25 mouse cellular contexts compared by ENCODE assay signal in genomic region chr17:34270940-34271339, GRCm38 (mm10). TPM values are rescaled to one million over a fixed set of nuclear protein-coding genes. Genes with fewer than 3 reads are reported as not detected.
DNase-seq lines count a peak whose midpoint lies in the region; ATAC-seq and TF ChIP-seq lines count a peak whose summit lies in the region.
"Had no signal": no experiment of that assay in that cellular context is flagged by ENCODE, and none has a peak within 500 bp of the region (broad histone marks: within the 10 kb centered on the region; RNA-seq: fewer than 3 reads in every experiment).

No protein-coding gene starts in this region.

- no peak for TF ChIP-seq EP300 in CH12.LX (IDR thresholded peaks at IDR 0.05; ENCODE audit: low read length)

- H3K9me3 ChIP-seq in CH12.LX (replicated peaks; ENCODE audit: low read length) = no peaks in the 10 kb centered on the region
- no peaks in the 10 kb centered on the region for H3K9me3 ChIP-seq in midbrain, embryonic 15.5 days
- H3K9me3 ChIP-seq: embryonic facial prominence, embryonic 10.5 days; embryonic facial prominence, embryonic 12.5 days; forebrain, embryonic 13.5 days; forebrain, embryonic 15.5 days had no signal

- TF ChIP-seq CTCF in CH12.LX (conservative IDR thresholded peaks at IDR 0.05 in 1 of 2, IDR thresholded peaks at IDR 0.05 in 1 of 2; ENCODE audit: low read depth in 2 of 2, low read length in 2 of 2) = peak in 1 of 2 experiments; percentile 33; a peak in 2 of 4 replicates

- H3K27ac ChIP-seq in CH12.LX (ENCODE audit: insufficient read depth, low read depth) = no peak overlapping the region
- no peak overlapping the region for H3K27ac ChIP-seq in midbrain, embryonic 15.5 days
- H3K27ac ChIP-seq: embryonic facial prominence, embryonic 10.5 days; embryonic facial prominence, embryonic 12.5 days; forebrain, embryonic 13.5 days; forebrain, embryonic 15.5 days had no signal

- no peak overlapping the region for H3K9ac ChIP-seq in CH12.LX (ENCODE audit: insufficient read depth, low read depth)
- H3K9ac ChIP-seq in midbrain, embryonic 15.5 days = no peak overlapping the region
- H3K9ac ChIP-seq: embryonic facial prominence, embryonic 12.5 days; forebrain, embryonic 13.5 days; forebrain, embryonic 15.5 days; forebrain, postnatal 0 days had no signal

- 77% methylated on average over 2 of the region's 2 CpGs for WGBS in midbrain, embryonic 15.5 days

- no peak overlapping the region for H3K4me3 ChIP-seq in CH12.LX (replicated peaks in 1 of 3; ENCODE audit: low read depth in 2 of 3, low read length in 2 of 3, poor library complexity in 1 of 3)
- H3K4me3 ChIP-seq in midbrain, embryonic 15.5 days = no peak overlapping the region
- H3K4me3 ChIP-seq: embryonic facial prominence, embryonic 10.5 days; embryonic facial prominence, embryonic 12.5 days; forebrain, embryonic 13.5 days; forebrain, embryonic 15.5 days had no signal

- peaks cover 21 to 45% of the 10 kb centered on the region in 2 experiments for H3K36me3 ChIP-seq in CH12.LX (replicated peaks in 1 of 2; ENCODE audit: control insufficient read depth in 1 of 2, insufficient read depth in 1 of 2, low read length in 1 of 2)
- H3K36me3 ChIP-seq in splenic B cell, adult 2 months (ENCODE audit: control insufficient read depth, insufficient read depth, low read length, poor library complexity, severe bottlenecking) = peaks cover 36% of the 10 kb centered on the region
- H3K36me3 ChIP-seq in midbrain, embryonic 15.5 days (replicated peaks) = no peaks in the 10 kb centered on the region
- H3K36me3 ChIP-seq: embryonic facial prominence, embryonic 10.5 days; embryonic facial prominence, embryonic 12.5 days; forebrain, embryonic 15.5 days had no signal

- no peak overlapping the region for H3K4me2 ChIP-seq in CH12.LX (ENCODE audit: insufficient read depth, low read depth, poor library complexity, severe bottlenecking)
- no peak overlapping the region for H3K4me2 ChIP-seq in midbrain, embryonic 15.5 days
- H3K4me2 ChIP-seq: embryonic facial prominence, embryonic 12.5 days; forebrain, embryonic 13.5 days; forebrain, embryonic 15.5 days had no signal

- no peaks in the 10 kb centered on the region for H3K27me3 ChIP-seq in CH12.LX (replicated peaks)
- H3K27me3 ChIP-seq in splenic B cell, adult 2 months (ENCODE audit: control insufficient read depth, insufficient read depth, low read length, poor library complexity, severe bottlenecking) = no peaks in the 10 kb centered on the region
- no peaks in the 10 kb centered on the region for H3K27me3 ChIP-seq in midbrain, embryonic 15.5 days (replicated peaks)
- H3K27me3 ChIP-seq: embryonic facial prominence, embryonic 12.5 days; forebrain, embryonic 15.5 days had no signal

- TF ChIP-seq RAD21 in CH12.LX (IDR thresholded peaks at IDR 0.05; ENCODE audit: low read depth, low read length) = peak; percentile 10

- dilution Hi-C loops in CH12.LX (cut with MboI; ENCODE audit: extremely low pct_ligation_motif_present, extremely low pct_unique_long_range_greater_than_20kb, low sequenced_read_pairs) = no loop called here

- no peak for TF ChIP-seq POLR2A in CH12.LX (IDR thresholded peaks at IDR 0.05; ENCODE audit: low read depth, low read length)

- H3K79me2 ChIP-seq in CH12.LX (replicated peaks; ENCODE audit: control insufficient read depth, extremely low read depth, insufficient read depth, poor library complexity, severe bottlenecking) = no peaks in the 10 kb centered on the region

- peak; percentile 49 to 53 for DNase-seq in B cell, adult 2 months
- no peak for DNase-seq in CH12.LX (ENCODE audit: extremely low read depth)
- DNase-seq in splenic B cell, adult 2 months (ENCODE audit: low read depth, low spot score) = peak; percentile 64
- DNase-seq in ovary, postnatal 10 days (ENCODE audit: low spot score) = no peak
- DNase-seq: adrenal gland, adult 2 months; adrenal gland, postnatal 10 days; adrenal gland, postnatal 25 days; cerebellum, adult 11 months; cerebellum, adult 18-20 months; cerebellum, adult 9-10 months; cerebellum, postnatal 10 days; cerebellum, postnatal 25 days; forebrain, postnatal 0 days had no signal

- H3K4me1 ChIP-seq in CH12.LX (ENCODE audit: control insufficient read depth in 1 of 2, insufficient read depth in 2 of 2) = peaks cover 0 to 19% of the 10 kb centered on the region in 2 experiments; a peak in 2 of 4 replicates
- H3K4me1 ChIP-seq in midbrain, embryonic 15.5 days = no peaks in the 10 kb centered on the region
- H3K4me1 ChIP-seq: embryonic facial prominence, embryonic 10.5 days; embryonic facial prominence, embryonic 12.5 days; forebrain, embryonic 13.5 days; forebrain, embryonic 15.5 days had no signal

- in situ Hi-C loops in CH12.LX (cut with MboI; ENCODE audit: low pct_ligation_motif_present, low pct_unique_long_range_greater_than_20kb, low sequenced_read_pairs) = no loop called here

- ATAC-seq in midbrain, embryonic 15.5 days (replicated peaks) = no peak
- ATAC-seq: CD4-positive, CD25-positive, alpha-beta regulatory T cell, adult 4 months; forebrain, embryonic 13.5 days; forebrain, embryonic 15.5 days; forebrain, postnatal 0 days had no signal

TF ChIP-seq in CH12.LX, 34 proteins besides CTCF, POLR2A, EP300 and RAD21:
- TF ChIP-seq SMC3 (IDR thresholded peaks at IDR 0.05; ENCODE audit: low read depth, low read length) (peak; percentile 33; the same call in 1 of the 2 replicates), ZKSCAN1 (IDR thresholded peaks at IDR 0.05; ENCODE audit: borderline replicate concordance, low read depth, low read length) (no peak), MAFK (IDR thresholded peaks at IDR 0.05; ENCODE audit: insufficient replicate concordance, low read length) (no peak)

RNA-seq across cellular contexts. Expression of gene H2-Ab1, which starts 13.5 kb away (rescaled TPM):
- total RNA-seq in CH12.LX (2012; rRNA removed) = 114 and 158 TPM in 2 replicates
- total RNA-seq in CH12.LX (2014; rRNA removed) = 105 and 119 TPM in 2 replicates
- polyA plus RNA-seq in CH12.LX (2012; ENCODE audit: insufficient read length, low read depth) = 634 and 699 TPM in 2 replicates
- 1.4 and 2.3 TPM in 2 replicates for polyA plus RNA-seq in midbrain, embryonic 15.5 days (2015; fragmentation: Nextera tagmentation; extraction: Ambion mirVana)
- total RNA-seq: MEL had no signal

RNA-seq across cellular contexts. Expression of gene H2-Aa, which starts 16.7 kb away (rescaled TPM):
- total RNA-seq in CH12.LX (2012; rRNA removed) = 385 and 450 TPM in 2 replicates
- 481 and 488 TPM in 2 replicates for total RNA-seq in CH12.LX (2014; rRNA removed)
- 930 and 958 TPM in 2 replicates for polyA plus RNA-seq in CH12.LX (2012; ENCODE audit: insufficient read length, low read depth)
- 0.30 and 0.61 TPM in 2 replicates for polyA plus RNA-seq in midbrain, embryonic 15.5 days (2015; fragmentation: Nextera tagmentation; extraction: Ambion mirVana)
- total RNA-seq: MEL had no signal
- polyA plus RNA-seq: embryonic facial prominence, embryonic 10.5 days; forebrain, embryonic 11.5 days; forebrain, embryonic 15.5 days had no signal

RNA-seq across cellular contexts. Expression of gene H2-Ob, which starts 32.2 kb away (rescaled TPM):
- 8.4 and 13.7 TPM in 2 replicates for total RNA-seq in CH12.LX (2012; rRNA removed)
- total RNA-seq in CH12.LX (2014; rRNA removed) = 31.9 and 39.7 TPM in 2 replicates
- 19.9 and 27.2 TPM in 2 replicates for polyA plus RNA-seq in CH12.LX (2012; ENCODE audit: insufficient read length, low read depth)
- polyA plus RNA-seq in midbrain, embryonic 15.5 days (2015; fragmentation: Nextera tagmentation; extraction: Ambion mirVana) = 0.06 and 0.18 TPM in 2 replicates
- total RNA-seq: ES-E14 had no signal
- polyA plus RNA-seq: embryonic facial prominence, embryonic 10.5 days; embryonic facial prominence, embryonic 12.5 days; forebrain, embryonic 11.5 days; forebrain, embryonic 13.5 days; forebrain, embryonic 15.5 days had no signal

RNA-seq across cellular contexts. Expression of gene H2-Eb1, which starts 34.7 kb away (rescaled TPM):
- total RNA-seq in CH12.LX (2012; rRNA removed) (574 and 629 TPM in 2 replicates), CH12.LX (2014; rRNA removed) (511 and 534 TPM in 2 replicates)
- 898 and 899 TPM in 2 replicates for polyA plus RNA-seq in CH12.LX (2012; ENCODE audit: insufficient read length, low read depth)
- polyA plus RNA-seq in midbrain, embryonic 15.5 days (2015; fragmentation: Nextera tagmentation; extraction: Ambion mirVana) = 2.9 and 3.1 TPM in 2 replicates

RNA-seq across cellular contexts. Expression of gene H2-Eb2, which starts 54.5 kb away (rescaled TPM):
- total RNA-seq in CH12.LX (2012; rRNA removed) = 5.8 and 6.8 TPM in 2 replicates
- total RNA-seq in CH12.LX (2014; rRNA removed) = 10.9 and 12.2 TPM in 2 replicates
- 10.2 and 11.4 TPM in 2 replicates for polyA plus RNA-seq in CH12.LX (2012; ENCODE audit: insufficient read length, low read depth)
- polyA plus RNA-seq in midbrain, embryonic 15.5 days (2015; fragmentation: Nextera tagmentation; extraction: Ambion mirVana) = 0.08 and 0.19 TPM in 2 replicates
- total RNA-seq: adrenal gland, adult 2 months; adrenal gland, postnatal 25 days; adrenal gland, postnatal 4 days; ES-E14; forebrain, postnatal 0 days; MEL had no signal
- polyA plus RNA-seq: cortical plate, adult 2 months; embryonic facial prominence, embryonic 10.5 days; embryonic facial prominence, embryonic 12.5 days; embryonic facial prominence, embryonic 14.5 days; forebrain, embryonic 11.5 days; forebrain, embryonic 13.5 days had no signal

Comparison
In these comparisons a context has a peak if more than half of its experiments do, and no peak if none do; other contexts are left out.
1. DNase-seq: peak in B cell, adult 2 months (2 of 2) and splenic B cell, adult 2 months (single experiment); none in CH12.LX (single experiment) and ovary, postnatal 10 days (single experiment).
2. RNA of gene H2-Ab1, which starts 13.5 kb away (polyA plus RNA-seq): 634 to 699 TPM in CH12.LX; 1.4 to 2.3 TPM in midbrain, embryonic 15.5 days; every median in the first group is over 100 times any median in the second.
3. RNA of gene H2-Aa, which starts 16.7 kb away (polyA plus RNA-seq): 930 to 958 TPM in CH12.LX; 0.30 to 0.61 TPM in midbrain, embryonic 15.5 days; every median in the first group is over 100 times any median in the second.
4. RNA of gene H2-Ob, which starts 32.2 kb away (polyA plus RNA-seq): 19.9 to 27.2 TPM in CH12.LX; 0.06 to 0.18 TPM in midbrain, embryonic 15.5 days; every median in the first group is over 10 times any median in the second.